Mouse (Mus musculus) right cerebral cortex, adult 2 months (tissue): Measurements from ENCODE around the gene Snap91.

Source experiments
- DNase-seq, 2 experiments: peaks; one replicate each; pipeline ENCODE4 v3.0.0; 2021 to 2022; ENCODE audit warnings: low spot score in 2 of 2

Gene Snap91

GRCm38 (mm10) chr9:86814340-86814739, 66.1 kb downstream of the Snap91 start:
- DNase-seq, result no peak

GRCm38 (mm10) chr9:86813327-86813726, 67.1 kb downstream of the Snap91 start:
- no peak for DNase-seq

- no peak for DNase-seq
Measured at GRCm38 (mm10) chr9:86810696-86811232, 69.7 kb downstream of the Snap91 start.

- no peak for DNase-seq
Measured at GRCm38 (mm10) chr9:86810213-86810612, 70.2 kb downstream of the Snap91 start.

- no peak for DNase-seq
Measured at GRCm38 (mm10) chr9:86800600-86801163, 79.8 kb downstream of the Snap91 start.

- no peak for DNase-seq
Measured at GRCm38 (mm10) chr9:86799099-86799498, 81.4 kb downstream of the Snap91 start.

- peak in 1 of 2 experiments; percentile 1 for DNase-seq
Measured at GRCm38 (mm10) chr9:86798686-86799085, 81.8 kb downstream of the Snap91 start.

GRCm38 (mm10) chr9:86798129-86798528, 82.3 kb downstream of the Snap91 start:
- DNase-seq, result peak in 1 of 2 experiments; percentile 1

GRCm38 (mm10) chr9:86797553-86797952, 82.9 kb downstream of the Snap91 start:
- DNase-seq, result peak in 1 of 2 experiments; percentile 9

- peak in 1 of 2 experiments; percentile 23 for DNase-seq
Measured at GRCm38 (mm10) chr9:86795236-86795635, 85.2 kb downstream of the Snap91 start.

GRCm38 (mm10) chr9:86791927-86792326, 88.5 kb downstream of the Snap91 start:
- DNase-seq, result peak in 1 of 2 experiments; percentile 1

- no peak for DNase-seq
Measured at GRCm38 (mm10) chr9:86789186-86789585, 91.3 kb downstream of the Snap91 start.

GRCm38 (mm10) chr9:86782836-86783235, 97.6 kb downstream of the Snap91 start:
- DNase-seq, result no peak

GRCm38 (mm10) chr9:86781426-86781825, 99.0 kb downstream of the Snap91 start:
- no peak for DNase-seq

- no peak for DNase-seq
Measured at GRCm38 (mm10) chr9:86778212-86778611, 102.2 kb downstream of the Snap91 start.

- DNase-seq, result no peak
Measured at GRCm38 (mm10) chr9:86777309-86777708, 103.1 kb downstream of the Snap91 start.

- DNase-seq, result no peak
Measured at GRCm38 (mm10) chr9:86775374-86775773, 105.1 kb downstream of the Snap91 start.

GRCm38 (mm10) chr9:86773996-86774395, 106.5 kb downstream of the Snap91 start:
- DNase-seq, result no peak

- no peak for DNase-seq
Measured at GRCm38 (mm10) chr9:86772897-86773296, 107.6 kb downstream of the Snap91 start.

GRCm38 (mm10) chr9:86766991-86767390, 113.5 kb downstream of the Snap91 start:
- DNase-seq, result no peak

GRCm38 (mm10) chr9:86764002-86764401, 116.5 kb downstream of the Snap91 start:
- DNase-seq, result no peak

- DNase-seq, result no peak
Measured at GRCm38 (mm10) chr9:86762477-86763376, 117.7 kb downstream of the Snap91 start.
